Mouse (Mus musculus): ENCODE data around the gene Pcnx2. TPM values are rescaled to one million over a fixed set of nuclear protein-coding genes. Genes with fewer than 3 reads are reported as not detected.

Pcnx2 gene
- polyA plus RNA-seq, 1 experiment: 0.01 TPM

- Histone ChIP-seq H3K36me3 (ENCODE audit: control insufficient read depth, insufficient read depth) (no peaks in the 10 kb centered on the region), H3K27me3 (ENCODE audit: control insufficient read depth, insufficient read depth, insufficient read length) (peaks cover 11% of the 10 kb centered on the region), H3K4me3 (no peak overlapping the region), H3K4me2 (ENCODE audit: low read depth) (no peak overlapping the region), H3ac (ENCODE audit: control insufficient read depth, insufficient read length) (no peak overlapping the region), H3K79me2 (ENCODE audit: control insufficient read depth, insufficient read depth) (no peaks in the 10 kb centered on the region)
- TF ChIP-seq POLR2AphosphoS2 (IDR thresholded peaks at IDR 0.05; ENCODE audit: insufficient read length, low read depth): no peak
- TF ChIP-seq CEBPB (IDR thresholded peaks at IDR 0.05; ENCODE audit: insufficient read depth, poor library complexity, severe bottlenecking): no peak
- TF ChIP-seq TCF3 (IDR thresholded peaks at IDR 0.05; ENCODE audit: insufficient read length, low read depth): no peak
- no peak for TF ChIP-seq MAX (IDR thresholded peaks at IDR 0.05; ENCODE audit: low read depth)
- TF ChIP-seq TCF12 (IDR thresholded peaks at IDR 0.05; ENCODE audit: insufficient read depth, poor library complexity, severe bottlenecking): no peak
- no peak for TF ChIP-seq MYOD1 (IDR thresholded peaks at IDR 0.05; ENCODE audit: control insufficient read depth in 1 of 3, insufficient read length in 2 of 3, low read depth in 2 of 3)
- TF ChIP-seq MYOG (IDR thresholded peaks at IDR 0.05; ENCODE audit: control insufficient read depth in 1 of 3, insufficient read depth in 1 of 3, insufficient read length in 2 of 3, low read depth in 2 of 3): no peak
- TF ChIP-seq E2F4 (IDR thresholded peaks at IDR 0.05; ENCODE audit: insufficient read depth): no peak
- TF ChIP-seq POLR2A (IDR thresholded peaks at IDR 0.05; ENCODE audit: insufficient read length, low read depth): no peak
- no peak for TF ChIP-seq REST (IDR thresholded peaks at IDR 0.05; ENCODE audit: insufficient read depth, insufficient read length)
- TF ChIP-seq USF1 (IDR thresholded peaks at IDR 0.05; ENCODE audit: low read depth): no peak
- no peak for TF ChIP-seq SRF (IDR thresholded peaks at IDR 0.05; ENCODE audit: control insufficient read depth, insufficient read length, low read depth)
These were observed 9.2 kb upstream of the Pcnx2 start for GRCm38 (mm10) chr8:125907311-125907710.

- TF ChIP-seq CEBPB (IDR thresholded peaks at IDR 0.05; ENCODE audit: insufficient read depth, poor library complexity, severe bottlenecking) (no peak), POLR2AphosphoS2 (IDR thresholded peaks at IDR 0.05; ENCODE audit: insufficient read length, low read depth) (no peak), POLR2A (IDR thresholded peaks at IDR 0.05; ENCODE audit: insufficient read length, low read depth) (no peak), MYOD1 (IDR thresholded peaks at IDR 0.05; ENCODE audit: control insufficient read depth in 1 of 3, insufficient read length in 2 of 3, low read depth in 2 of 3) (no peak), MYOG (IDR thresholded peaks at IDR 0.05; ENCODE audit: control insufficient read depth in 1 of 3, insufficient read depth in 1 of 3, insufficient read length in 2 of 3, low read depth in 2 of 3) (no peak), MAX (IDR thresholded peaks at IDR 0.05; ENCODE audit: low read depth) (no peak), SRF (IDR thresholded peaks at IDR 0.05; ENCODE audit: control insufficient read depth, insufficient read length, low read depth) (no peak), TCF3 (IDR thresholded peaks at IDR 0.05; ENCODE audit: insufficient read length, low read depth) (no peak), TCF12 (IDR thresholded peaks at IDR 0.05; ENCODE audit: insufficient read depth, poor library complexity, severe bottlenecking) (no peak), E2F4 (IDR thresholded peaks at IDR 0.05; ENCODE audit: insufficient read depth) (no peak), USF1 (IDR thresholded peaks at IDR 0.05; ENCODE audit: low read depth) (no peak), REST (IDR thresholded peaks at IDR 0.05; ENCODE audit: insufficient read depth, insufficient read length) (no peak)
- Histone ChIP-seq H3K27me3 (ENCODE audit: control insufficient read depth, insufficient read depth, insufficient read length) (peaks cover 1% of the 10 kb centered on the region), H3K4me2 (ENCODE audit: low read depth) (no peak overlapping the region), H3K4me3 (no peak overlapping the region), H3K79me2 (ENCODE audit: control insufficient read depth, insufficient read depth) (no peaks in the 10 kb centered on the region), H3K36me3 (ENCODE audit: control insufficient read depth, insufficient read depth) (no peaks in the 10 kb centered on the region), H3ac (ENCODE audit: control insufficient read depth, insufficient read length) (no peak overlapping the region)
These were observed 7.2 kb upstream of the Pcnx2 start for GRCm38 (mm10) chr8:125905341-125905740.

- Histone ChIP-seq H3ac (ENCODE audit: control insufficient read depth, insufficient read length) (no peak overlapping the region), H3K27me3 (ENCODE audit: control insufficient read depth, insufficient read depth, insufficient read length) (peaks cover 7% of the 10 kb centered on the region), H3K79me2 (ENCODE audit: control insufficient read depth, insufficient read depth) (no peaks in the 10 kb centered on the region), H3K36me3 (ENCODE audit: control insufficient read depth, insufficient read depth) (no peaks in the 10 kb centered on the region), H3K4me2 (ENCODE audit: low read depth) (no peak overlapping the region), H3K4me3 (no peak overlapping the region)
- TF ChIP-seq SRF (IDR thresholded peaks at IDR 0.05; ENCODE audit: control insufficient read depth, insufficient read length, low read depth) (no peak), TCF12 (IDR thresholded peaks at IDR 0.05; ENCODE audit: insufficient read depth, poor library complexity, severe bottlenecking) (no peak), MAX (IDR thresholded peaks at IDR 0.05; ENCODE audit: low read depth) (no peak), POLR2A (IDR thresholded peaks at IDR 0.05; ENCODE audit: insufficient read length, low read depth) (no peak), USF1 (IDR thresholded peaks at IDR 0.05; ENCODE audit: low read depth) (no peak), TCF3 (IDR thresholded peaks at IDR 0.05; ENCODE audit: insufficient read length, low read depth) (no peak), MYOG (IDR thresholded peaks at IDR 0.05; ENCODE audit: control insufficient read depth in 1 of 3, insufficient read depth in 1 of 3, insufficient read length in 2 of 3, low read depth in 2 of 3) (no peak), CEBPB (IDR thresholded peaks at IDR 0.05; ENCODE audit: insufficient read depth, poor library complexity, severe bottlenecking) (no peak), REST (IDR thresholded peaks at IDR 0.05; ENCODE audit: insufficient read depth, insufficient read length) (no peak), POLR2AphosphoS2 (IDR thresholded peaks at IDR 0.05; ENCODE audit: insufficient read length, low read depth) (no peak), MYOD1 (IDR thresholded peaks at IDR 0.05; ENCODE audit: control insufficient read depth in 1 of 3, insufficient read length in 2 of 3, low read depth in 2 of 3) (no peak), E2F4 (IDR thresholded peaks at IDR 0.05; ENCODE audit: insufficient read depth) (no peak)
These were observed 4.4 kb upstream of the Pcnx2 start for GRCm38 (mm10) chr8:125902521-125902920.

GRCm38 (mm10) chr8:125901167-125901566 lies 3.0 kb upstream of the Pcnx2 start:
- Histone ChIP-seq H3K4me2 (ENCODE audit: low read depth) (no peak overlapping the region), H3K27me3 (ENCODE audit: control insufficient read depth, insufficient read depth, insufficient read length) (peaks cover 14% of the 10 kb centered on the region), H3K4me3 (no peak overlapping the region), H3ac (ENCODE audit: control insufficient read depth, insufficient read length) (no peak overlapping the region), H3K79me2 (ENCODE audit: control insufficient read depth, insufficient read depth) (no peaks in the 10 kb centered on the region), H3K36me3 (ENCODE audit: control insufficient read depth, insufficient read depth) (no peaks in the 10 kb centered on the region)
- TF ChIP-seq POLR2A (IDR thresholded peaks at IDR 0.05; ENCODE audit: insufficient read length, low read depth) (no peak), CEBPB (IDR thresholded peaks at IDR 0.05; ENCODE audit: insufficient read depth, poor library complexity, severe bottlenecking) (no peak), TCF12 (IDR thresholded peaks at IDR 0.05; ENCODE audit: insufficient read depth, poor library complexity, severe bottlenecking) (no peak), POLR2AphosphoS2 (IDR thresholded peaks at IDR 0.05; ENCODE audit: insufficient read length, low read depth) (no peak)

- TF ChIP-seq TCF3 (IDR thresholded peaks at IDR 0.05; ENCODE audit: insufficient read length, low read depth) (no peak), E2F4 (IDR thresholded peaks at IDR 0.05; ENCODE audit: insufficient read depth) (no peak), MAX (IDR thresholded peaks at IDR 0.05; ENCODE audit: low read depth) (no peak), TCF12 (IDR thresholded peaks at IDR 0.05; ENCODE audit: insufficient read depth, poor library complexity, severe bottlenecking) (no peak), POLR2A (IDR thresholded peaks at IDR 0.05; ENCODE audit: insufficient read length, low read depth) (no peak), REST (IDR thresholded peaks at IDR 0.05; ENCODE audit: insufficient read depth, insufficient read length) (no peak), MYOD1 (IDR thresholded peaks at IDR 0.05; ENCODE audit: control insufficient read depth in 1 of 3, insufficient read length in 2 of 3, low read depth in 2 of 3) (no peak), CEBPB (IDR thresholded peaks at IDR 0.05; ENCODE audit: insufficient read depth, poor library complexity, severe bottlenecking) (no peak), USF1 (IDR thresholded peaks at IDR 0.05; ENCODE audit: low read depth) (no peak), SRF (IDR thresholded peaks at IDR 0.05; ENCODE audit: control insufficient read depth, insufficient read length, low read depth) (no peak), POLR2AphosphoS2 (IDR thresholded peaks at IDR 0.05; ENCODE audit: insufficient read length, low read depth) (no peak), MYOG (IDR thresholded peaks at IDR 0.05; ENCODE audit: control insufficient read depth in 1 of 3, insufficient read depth in 1 of 3, insufficient read length in 2 of 3, low read depth in 2 of 3) (no peak)
- Histone ChIP-seq H3ac (ENCODE audit: control insufficient read depth, insufficient read length) (no peak overlapping the region), H3K4me2 (ENCODE audit: low read depth) (no peak overlapping the region), H3K27me3 (ENCODE audit: control insufficient read depth, insufficient read depth, insufficient read length) (peaks cover 14% of the 10 kb centered on the region), H3K4me3 (no peak overlapping the region), H3K36me3 (ENCODE audit: control insufficient read depth, insufficient read depth) (no peaks in the 10 kb centered on the region), H3K79me2 (ENCODE audit: control insufficient read depth, insufficient read depth) (no peaks in the 10 kb centered on the region)
These were observed 782 bp upstream of the Pcnx2 start for GRCm38 (mm10) chr8:125898899-125899298.

Data from myocyte (in vitro differentiated cells).